Mouse (Mus musculus) liver, embryonic 14.5 days (tissue): ENCODE data around the gene Pou6f1.

ENCODE experiments used
- CTCF ChIP-seq: IDR thresholded peaks from 2 replicates; pipeline ENCODE4 v1.5.1; 2016; ENCODE audit warnings: antibody characterized with exemption, low read depth, control low read depth
- EP300 ChIP-seq: IDR thresholded peaks from 2 replicates; pipeline ENCODE4 v1.6.1; 2016; ENCODE audit warnings: antibody characterized with exemption, low read depth

DNA sequence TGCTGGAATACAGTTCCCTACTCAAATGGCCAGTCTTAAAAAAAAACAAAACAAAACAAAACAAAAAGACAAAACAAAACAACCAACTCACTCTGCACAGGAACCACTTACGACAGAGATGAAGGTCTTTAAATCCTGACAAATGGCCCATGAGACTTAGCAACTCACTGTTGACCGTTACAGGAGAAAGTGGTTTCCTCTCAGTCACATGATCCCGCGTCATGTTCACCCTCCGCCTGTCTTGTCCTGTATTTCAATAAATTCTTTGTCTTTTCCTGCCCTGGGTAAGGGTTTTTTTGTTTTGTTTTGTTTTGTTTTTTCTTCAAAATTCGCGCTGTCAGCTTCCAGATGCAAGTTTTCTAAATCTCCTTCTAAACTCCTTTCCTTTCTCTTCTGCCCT, 12.2 kb upstream of the Pou6f1 start:
- no peak for TF ChIP-seq EP300
- TF ChIP-seq CTCF, result no peak
